Mouse (Mus musculus) thymus, postnatal 4 days (tissue): ENCODE results near the gene Itgb3.
A peak's percentile ranks its signal among the peaks of the same experiment; 100 is the strongest.

ENCODE experiments used
- DNase-seq: peaks from one replicate; pipeline ENCODE4 v3.0.0; 2021

The Itgb3 gene

DNA sequence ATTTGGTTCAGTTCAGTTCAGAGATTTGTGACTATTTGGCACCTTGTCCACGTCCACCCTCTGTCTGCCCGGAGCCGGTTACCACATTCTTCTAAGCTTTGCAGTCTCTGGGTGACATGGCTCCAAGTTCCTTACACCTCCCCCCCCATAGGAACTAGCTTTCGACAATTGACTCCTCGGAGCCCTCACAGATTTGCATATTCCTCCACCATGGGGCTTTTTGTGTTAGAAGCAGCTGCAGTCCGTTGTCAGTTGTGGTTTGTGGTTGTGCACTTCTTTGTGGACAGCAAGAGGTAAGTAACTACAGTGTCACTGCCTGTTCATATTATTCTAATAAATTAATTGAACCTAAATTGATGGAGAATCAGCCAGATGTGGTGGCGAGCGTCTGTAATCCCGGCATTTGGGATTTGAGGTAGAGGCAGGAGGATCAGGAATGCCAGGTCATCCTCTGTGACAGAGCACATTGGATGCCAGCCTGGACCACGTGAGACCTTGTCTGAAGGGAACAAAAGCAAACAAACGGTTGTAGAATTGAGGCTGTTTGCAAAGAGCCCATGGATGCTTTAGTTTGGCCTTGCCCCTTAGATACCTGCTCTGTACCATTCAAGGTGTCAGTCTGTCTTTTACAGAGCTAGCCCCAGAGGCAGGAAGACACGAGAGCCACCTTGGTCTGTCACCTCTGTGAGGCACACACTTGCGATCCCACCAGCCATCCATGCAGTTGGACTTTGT, 25.0 kb upstream of the Itgb3 start:
- DNase-seq, result no peak

DNA sequence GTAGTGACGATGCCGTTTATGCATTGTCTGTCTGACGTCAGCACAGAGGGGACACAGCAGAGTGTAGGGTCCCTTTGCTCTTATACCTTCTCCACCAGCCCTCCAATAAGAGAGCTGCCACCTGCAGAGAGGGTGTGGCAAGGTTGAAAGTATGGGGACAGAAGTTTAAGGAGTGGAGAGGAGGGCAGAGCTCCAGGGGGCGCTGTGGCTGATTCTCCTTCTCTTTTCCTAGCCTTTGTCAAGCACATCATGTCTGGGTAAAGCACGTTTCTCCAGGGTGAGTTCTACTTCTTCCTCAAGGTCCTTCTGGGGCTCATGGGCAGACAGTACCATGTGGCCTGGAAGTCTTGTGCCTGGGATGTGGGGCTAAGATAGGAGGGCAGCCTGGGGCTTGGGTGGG, 22.3 kb upstream of the Itgb3 start:
- DNase-seq, result peak; percentile 38

DNA sequence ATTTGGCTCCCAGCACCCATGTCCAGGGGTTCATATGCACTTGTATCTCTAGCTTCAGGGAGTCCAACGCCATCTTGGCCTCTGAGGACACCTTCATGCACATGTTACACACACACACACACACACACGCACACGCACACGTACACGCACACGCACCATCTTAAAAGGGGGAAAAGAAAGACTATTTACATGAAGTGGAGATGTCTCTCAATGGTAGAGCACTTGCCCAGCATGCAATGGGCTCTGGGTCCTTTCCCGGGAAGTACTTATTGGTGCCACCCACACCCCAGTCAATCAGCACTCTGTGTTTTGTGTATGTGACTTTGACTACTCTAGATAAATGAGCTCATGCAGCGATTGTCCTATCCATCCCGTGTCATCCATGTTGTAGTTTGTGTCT, 19.9 kb upstream of the Itgb3 start:
- no peak for DNase-seq

DNA sequence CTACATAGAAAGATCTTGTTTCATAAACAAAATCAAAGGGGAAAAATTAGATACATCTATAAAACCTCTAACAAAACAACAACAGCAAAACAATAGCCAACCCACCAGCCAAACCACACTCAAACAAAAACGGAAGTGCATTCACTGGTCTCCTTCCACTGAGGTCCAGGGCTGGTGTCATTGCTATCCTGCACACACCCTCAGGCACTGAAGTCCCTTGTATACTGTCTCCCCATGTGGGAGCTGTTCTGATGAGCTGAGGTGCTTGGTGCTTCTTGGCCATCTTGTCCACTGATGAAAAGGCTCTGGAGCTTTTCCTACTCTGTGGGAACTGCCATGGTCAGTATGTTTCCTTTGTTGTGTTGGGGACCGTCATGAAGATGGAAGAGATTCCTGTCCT, 19.3 kb upstream of the Itgb3 start:
- DNase-seq, result no peak

DNA sequence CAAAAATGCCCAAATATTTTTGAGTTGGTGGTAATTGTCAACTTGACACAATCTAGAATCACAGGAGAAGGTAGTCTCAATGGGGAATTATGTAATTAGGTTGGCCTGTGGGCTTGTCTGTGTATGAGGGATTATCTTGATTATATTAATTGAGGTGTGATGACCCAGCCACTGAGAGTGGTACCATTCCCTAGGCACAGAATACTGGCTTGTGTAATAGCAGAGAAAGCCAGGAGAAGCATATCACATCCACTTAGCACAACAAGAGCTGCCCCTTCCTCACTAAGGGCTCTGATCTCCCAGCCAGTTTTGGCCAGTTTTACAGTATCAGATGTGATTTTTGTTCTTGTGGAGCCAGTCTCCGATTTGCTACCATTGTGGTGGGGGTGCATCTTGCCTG, 18.2 kb upstream of the Itgb3 start:
- no peak for DNase-seq

DNA sequence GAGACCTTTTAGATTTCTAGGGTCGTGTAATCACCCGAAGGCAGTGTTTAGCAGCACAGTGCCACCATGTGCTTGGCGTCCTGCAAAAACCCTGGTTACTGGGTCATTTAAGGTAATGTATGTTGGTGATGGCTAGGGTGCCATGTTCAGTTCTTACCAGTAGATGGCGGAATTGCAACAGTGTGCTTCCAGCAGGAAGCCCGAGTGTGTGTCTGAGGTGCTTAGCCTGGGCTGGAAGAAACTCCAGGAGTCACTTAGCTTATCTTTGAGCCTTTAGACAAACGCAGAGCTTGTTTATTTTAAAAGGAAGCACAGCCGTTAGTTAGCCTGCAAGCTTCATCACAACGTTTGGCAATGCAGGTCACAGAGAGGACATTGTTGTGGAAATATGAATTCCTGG, 17.7 kb upstream of the Itgb3 start:
- DNase-seq, result peak; percentile 80

DNA sequence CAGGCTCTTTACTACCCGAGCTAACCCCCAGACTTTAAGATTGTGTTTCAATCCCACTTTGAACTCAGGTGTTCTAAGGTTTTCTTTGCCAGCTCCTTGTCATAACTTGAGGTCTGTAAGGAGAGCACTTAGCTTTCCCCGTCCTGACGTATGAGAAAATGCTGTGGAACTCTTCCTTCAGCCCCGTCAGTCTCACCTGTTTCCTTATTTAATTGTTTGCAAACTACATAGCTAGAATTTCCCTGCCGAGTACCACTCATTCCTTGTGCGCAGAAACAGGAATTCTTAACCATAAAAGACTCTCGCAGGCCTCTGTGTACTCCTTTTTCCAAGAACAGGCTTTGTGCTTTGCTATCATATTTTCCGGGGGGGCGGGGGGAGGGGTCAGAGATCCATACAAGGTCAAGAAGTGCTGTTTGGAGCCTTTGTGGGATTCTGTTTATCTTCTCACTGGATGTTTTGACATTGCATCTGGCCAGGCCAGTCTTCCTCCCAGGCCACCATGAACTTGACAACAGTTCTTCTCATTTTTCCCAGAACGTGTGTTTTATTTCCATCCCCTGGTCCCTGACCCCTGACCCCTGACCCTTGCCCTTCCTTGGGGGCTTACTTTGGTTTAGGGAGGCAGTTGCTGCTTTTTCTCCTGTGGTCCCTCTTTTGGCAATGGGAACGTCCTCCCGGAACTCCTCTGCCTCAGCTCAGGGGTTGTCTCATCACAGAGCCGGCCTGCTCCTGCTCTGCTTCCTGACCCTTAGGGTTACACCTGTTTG, 15.5 kb upstream of the Itgb3 start:
- no peak for DNase-seq

DNA sequence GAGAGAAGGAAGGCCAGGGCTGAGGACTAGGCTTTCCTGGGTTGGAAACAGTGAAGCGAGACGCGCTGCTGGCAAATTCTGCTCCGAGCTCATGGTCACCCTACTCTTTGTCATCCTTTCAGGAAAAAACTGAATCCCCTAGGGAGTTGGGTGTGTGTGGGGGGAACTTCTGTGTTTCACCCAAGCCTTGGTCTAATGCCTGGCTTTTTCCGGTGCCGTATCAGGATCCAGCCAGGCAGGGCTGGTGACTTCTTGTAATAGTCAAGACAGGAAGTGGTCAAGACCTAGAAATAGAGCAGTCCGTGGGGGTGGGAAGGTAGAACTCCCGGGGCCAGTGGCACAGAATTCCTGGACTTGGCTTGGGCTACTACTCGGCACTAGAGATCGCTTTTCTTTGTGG, 11.4 kb upstream of the Itgb3 start:
- DNase-seq, result no peak

DNA sequence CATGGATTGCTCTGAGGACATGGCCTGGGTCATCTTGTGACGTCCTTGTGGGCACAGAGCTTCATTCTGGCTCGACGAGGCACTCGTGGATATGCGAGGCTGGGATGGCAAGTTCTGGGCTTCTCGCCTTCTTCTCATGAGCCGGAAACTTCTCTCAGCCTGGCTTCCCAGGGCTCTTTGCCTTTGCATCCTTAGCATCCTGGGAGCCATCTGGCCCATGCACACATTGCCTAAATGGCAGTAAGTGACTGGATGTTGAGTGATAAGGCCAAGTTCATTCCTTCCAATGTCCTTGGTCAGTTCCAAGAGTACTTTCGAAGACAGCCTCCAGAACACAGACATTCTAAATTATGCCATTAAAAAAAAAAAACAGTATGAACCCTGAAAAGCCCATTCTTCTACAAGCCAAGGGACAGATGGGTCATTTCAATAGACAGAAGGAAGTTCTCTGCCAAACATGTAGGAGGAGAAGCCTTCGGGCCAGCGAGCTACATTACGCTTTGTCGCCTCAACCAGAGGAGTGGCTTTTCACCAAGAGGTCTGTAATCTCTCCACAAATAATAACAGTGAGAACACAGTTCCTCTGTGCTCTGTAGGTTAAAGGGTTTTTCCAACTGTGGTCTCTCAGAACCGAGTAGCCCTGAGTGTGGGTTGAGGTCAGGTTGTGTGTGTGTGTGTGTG, 8.4 kb upstream of the Itgb3 start:
- no peak for DNase-seq

DNA sequence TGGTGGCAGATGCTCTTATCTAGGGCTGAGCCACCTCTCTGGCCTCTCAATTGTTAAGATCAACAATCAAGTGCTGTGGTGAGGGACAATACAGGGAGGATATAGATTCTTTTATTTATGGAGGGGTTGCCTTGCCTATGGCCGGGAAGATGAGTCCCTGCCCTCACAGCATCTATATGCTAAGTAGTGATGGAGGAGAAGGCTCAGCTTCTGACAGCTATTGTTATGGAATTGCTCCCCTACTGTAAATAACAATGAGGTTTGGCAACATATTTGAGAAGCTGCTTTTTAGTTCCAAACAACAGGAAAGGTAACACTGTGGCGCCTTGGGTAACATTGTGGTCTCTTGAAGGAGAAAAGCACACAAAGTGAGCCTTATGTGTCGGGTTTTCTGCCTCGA, 7.1 kb upstream of the Itgb3 start:
- no peak for DNase-seq

DNA sequence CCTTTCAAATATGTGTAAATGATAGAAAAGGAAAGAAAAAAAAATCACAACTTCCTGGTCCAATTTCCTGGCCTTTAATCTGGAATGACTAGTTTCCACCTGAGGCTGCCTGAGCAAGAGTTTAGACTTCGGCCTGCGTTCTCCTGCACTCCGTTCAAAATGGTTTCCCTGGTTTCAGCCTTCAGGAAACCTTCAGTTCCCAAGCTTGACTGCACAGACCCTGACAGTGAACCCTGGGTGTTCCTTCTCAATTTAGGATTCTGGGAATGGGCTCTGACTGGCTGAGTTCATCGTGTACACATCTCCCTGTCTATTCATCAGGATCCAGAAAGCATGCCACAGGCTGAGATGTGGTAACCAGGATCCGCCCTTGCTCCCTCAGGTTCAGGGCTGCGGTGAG, 3.6 kb upstream of the Itgb3 start:
- DNase-seq, result no peak

DNA sequence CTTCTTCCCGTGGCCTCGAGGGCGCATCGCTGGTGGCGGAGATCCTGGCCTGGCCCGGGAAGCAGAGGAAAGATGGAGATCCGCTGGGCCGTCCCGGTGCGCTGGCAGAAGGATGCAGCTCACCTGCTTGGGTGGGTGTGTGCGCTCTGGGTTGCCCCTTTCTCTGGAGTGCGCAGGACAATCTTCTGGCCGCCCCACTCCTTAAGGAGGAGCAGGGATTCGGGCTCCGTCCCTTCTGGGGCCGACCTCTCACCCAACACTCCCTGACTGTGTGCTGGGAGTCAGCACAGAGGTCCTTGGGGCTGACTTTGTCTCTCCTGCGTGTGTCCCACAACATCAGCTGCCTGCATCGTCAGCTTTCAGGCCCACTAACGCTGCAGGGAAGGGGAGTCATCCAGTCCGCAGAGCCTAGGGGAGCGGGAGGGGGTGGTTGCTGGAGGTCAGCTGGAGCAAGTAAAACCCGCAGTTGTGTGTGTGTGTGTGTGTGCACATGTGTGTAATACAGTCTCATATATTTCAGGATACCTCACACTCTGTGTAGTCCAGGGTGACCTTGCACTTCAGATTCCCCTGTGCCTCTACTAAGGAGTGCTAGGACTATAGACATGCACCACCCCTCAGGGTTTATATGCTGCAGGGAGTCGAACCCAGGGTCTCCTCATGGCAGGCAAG, 585 bp downstream of the Itgb3 start:
- DNase-seq, result no peak

DNA sequence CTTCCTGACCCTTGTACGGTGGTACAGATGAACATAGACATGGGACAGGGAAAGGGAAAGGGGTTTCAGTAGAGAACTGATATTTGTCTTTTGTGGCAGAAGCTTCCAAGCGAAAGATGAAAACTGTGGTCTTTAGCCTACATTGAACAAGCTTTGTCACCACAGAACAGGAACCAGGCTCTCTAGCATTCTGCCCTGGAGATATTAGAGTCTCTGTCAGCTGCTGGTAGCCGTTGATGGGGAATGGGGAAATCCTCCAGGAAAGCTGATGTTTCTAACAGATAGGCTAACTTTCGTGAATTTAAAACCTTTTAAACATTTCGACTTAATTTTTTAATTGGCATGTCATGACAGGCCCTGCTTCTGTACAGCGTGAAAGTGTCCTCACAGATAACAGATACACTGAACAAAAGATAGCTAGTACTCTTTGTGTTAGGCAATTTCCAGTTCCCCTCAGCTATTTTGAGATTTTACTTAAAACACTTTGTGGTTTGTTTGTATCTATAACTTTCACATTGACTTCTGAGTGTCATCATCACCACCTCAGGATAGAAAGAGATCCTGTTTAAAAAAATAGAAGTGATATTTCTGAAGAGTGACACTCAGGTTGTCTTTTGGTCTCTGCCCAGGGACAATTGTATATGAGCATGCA, 1.4 kb downstream of the Itgb3 start:
- DNase-seq, result no peak

DNA sequence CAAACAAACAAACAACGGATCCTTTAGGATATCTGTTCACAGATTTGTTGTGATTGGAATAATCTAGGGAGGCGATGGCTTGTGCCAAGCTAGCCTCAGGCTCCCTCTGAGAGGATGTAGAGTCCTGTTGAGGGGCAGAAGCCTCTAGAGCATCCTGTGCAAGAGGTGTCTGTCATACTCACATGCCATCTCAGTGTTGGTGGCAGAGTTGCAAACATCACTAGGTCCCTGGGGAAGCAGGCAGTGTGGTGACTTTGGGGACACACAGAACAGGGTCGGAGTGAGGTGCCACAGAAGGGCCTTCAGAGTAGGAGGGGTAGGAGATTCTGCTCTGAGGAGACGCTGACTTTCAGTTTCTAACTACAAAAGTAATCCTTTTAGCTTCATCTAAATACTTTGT, 1.9 kb downstream of the Itgb3 start:
- no peak for DNase-seq

DNA sequence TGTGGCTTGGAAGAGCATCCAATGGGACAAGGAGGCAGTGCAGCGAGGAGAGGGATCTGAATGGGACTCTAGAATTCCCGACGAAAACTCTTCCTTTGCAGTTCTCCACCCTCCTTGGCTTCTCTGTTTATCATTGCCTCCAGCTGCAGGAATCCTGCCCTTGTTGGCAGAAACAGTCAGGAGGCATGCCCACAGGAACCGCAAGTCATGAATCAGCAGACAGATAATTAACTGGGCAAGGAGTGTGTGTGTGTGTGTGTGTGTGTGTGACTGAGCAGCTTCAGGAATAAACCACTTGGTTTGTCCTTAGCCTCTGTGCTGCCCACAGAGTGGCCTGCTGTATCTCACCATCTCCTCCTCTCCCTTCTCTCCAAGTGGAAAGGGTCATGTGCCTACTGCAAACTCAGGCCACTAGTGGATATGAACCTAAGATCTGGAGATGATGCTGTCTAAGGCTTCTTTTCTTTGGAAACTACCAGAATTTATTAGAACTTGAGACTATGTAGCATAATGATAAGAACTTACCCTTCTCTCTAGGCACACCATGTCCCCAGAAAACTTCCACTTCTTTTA, 3.9 kb downstream of the Itgb3 start:
- DNase-seq, result no peak

DNA sequence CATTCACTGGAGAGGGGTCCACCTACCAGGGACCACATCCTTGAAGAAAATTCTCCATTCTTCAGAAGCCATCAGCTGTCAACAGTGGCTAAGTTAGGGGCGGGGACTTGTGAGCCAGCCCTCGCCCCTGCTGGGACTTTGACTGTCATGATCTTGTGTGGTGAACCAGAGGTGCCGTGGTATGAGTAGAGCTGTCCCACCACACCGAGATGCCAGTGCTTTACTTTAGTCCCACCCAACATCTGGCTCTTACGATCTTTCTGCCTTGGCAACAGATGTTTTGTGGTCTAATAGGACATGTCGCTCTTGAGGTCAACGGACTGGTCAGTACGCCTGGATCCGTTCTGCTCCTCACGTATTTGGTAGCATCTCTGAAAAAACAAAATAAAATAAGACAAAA, 5.8 kb downstream of the Itgb3 start:
- no peak for DNase-seq

DNA sequence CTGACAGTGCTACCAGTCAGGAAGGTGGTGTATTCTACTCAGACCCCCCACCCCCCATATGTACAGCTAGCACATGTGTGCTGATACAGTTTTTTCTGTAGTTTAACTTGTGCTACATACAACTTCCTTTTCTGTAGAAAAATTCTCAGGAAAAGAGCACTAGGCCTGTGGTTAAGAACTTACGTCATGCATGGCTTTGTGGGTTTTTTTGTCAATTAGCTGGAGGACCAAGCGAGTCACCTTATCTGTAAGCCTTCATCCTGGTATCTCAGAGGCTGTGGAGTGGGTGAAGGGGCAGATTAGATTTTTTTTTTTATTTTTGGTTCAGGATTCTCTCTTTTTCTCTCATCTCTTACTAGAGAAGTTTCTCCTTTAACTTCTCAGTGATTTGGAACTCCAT, 6.3 kb downstream of the Itgb3 start:
- DNase-seq, result no peak

DNA sequence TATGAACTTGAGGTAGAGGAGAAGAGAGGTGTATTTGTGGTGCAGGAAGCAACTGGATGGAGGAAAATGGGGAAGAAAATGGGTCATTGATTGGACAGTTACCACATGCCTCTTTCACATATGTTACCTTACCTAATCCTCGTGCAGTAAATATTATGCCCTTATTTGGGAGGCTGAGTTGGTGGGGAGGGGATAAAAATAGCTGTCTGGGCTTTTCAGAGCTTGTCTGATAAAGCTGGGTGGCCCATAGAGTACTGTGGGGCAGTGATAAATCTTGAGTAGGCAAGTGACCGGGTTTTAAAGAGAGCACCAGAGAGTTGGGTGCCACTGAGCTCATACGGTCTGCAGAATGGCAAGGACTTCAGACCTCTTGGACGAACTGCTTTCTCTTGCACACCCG, 8.4 kb downstream of the Itgb3 start:
- DNase-seq, result no peak

DNA sequence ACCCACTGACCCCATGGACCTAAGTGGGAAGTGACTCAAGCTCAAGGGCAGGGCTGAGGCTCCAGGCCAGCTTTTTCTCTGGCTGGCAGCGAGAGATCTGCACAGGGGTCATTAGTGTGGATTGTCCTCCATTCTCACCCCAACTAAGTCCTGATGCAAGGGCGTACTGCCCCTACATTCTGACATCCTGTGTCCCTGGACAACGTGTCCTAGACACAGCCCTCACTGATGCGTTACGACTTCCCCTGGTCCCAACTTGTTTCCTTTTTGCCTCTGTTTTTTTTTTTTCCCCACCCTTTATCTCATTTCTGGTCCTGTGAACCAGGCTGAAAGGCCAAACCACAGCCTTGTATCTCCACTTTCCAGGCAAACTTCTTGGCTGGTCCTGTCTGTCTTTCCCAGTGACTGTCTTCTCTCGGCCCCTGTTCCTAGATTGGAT, 10.9 kb downstream of the Itgb3 start:
- no peak for DNase-seq

DNA sequence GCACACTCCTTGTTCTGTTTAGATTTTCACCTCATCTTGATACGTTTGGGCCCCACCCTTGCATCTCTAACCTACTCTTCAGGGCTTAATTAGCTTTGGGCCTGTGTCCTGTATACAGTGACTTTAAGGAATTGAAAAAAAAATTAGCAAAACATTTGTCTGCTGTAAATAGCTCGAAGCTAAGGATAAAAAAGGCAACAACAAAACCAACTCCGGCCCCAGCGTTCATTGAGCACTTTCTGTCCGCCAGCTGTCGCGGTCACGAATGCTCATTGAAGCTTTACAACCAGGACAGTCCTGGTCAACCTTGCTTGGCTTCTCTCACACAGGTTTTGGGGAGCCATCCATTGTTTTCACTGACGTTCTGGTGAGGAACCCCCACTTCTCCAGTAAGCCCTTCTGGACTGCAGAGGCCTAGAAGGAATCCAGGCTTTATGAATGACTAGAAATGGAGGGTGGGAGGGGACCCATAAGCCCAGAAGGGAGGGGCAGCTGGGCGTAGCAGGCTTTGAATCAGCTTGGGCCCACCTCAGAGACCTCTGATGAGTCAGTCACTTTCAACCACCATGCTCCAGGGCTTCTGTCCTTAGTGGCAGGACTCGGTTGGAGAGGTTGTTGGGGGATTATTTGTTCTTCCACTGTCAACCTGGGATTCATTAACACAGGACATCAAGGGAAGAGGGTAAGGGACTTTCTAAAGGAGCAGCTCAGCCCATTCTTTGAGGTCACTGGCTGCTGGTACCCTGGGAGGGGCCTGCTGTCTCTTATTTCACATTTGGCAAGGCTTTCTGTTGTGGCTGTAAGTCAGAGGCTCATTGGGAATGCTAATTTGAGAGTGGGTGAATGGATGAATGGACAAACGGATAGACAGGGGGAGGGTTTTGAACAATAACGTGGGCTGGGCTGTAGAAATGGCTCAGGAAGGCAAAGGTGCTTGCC, 11.6 kb downstream of the Itgb3 start:
- no peak for DNase-seq
